Mouse (Mus musculus): ENCODE measurements at regions not wholly inside any gene's neighbourhood (a gene's known extent, or its start where the extent isn't known, plus 50 kb on each side); places are given as distances from the start of the nearest gene placed in this dataset.

DNA sequence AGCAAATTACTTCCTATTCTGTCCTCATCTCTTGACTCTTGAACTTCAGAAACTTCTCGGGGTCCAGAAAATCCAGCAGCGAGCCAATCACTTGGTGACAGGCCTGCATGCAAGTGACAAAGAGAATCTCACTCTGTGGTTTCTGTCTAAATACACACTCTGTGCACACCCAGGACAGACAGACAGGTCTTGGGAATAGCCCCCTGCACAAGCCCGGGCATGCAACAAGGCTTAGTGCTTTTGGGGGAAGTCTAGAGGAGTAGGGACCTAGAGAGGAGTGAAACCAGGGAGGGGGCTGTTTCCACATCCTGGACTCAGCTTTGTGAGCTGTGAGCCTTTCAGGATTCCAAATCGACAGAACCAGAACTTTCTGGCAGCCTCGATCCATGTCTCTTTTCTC lies 259.6 kb downstream of the Ajap1 start:
- TF ChIP-seq POLR2A (IDR thresholded peaks at IDR 0.05; ENCODE audit: borderline replicate concordance, extremely low read depth, low read depth, low read length) = no peak
- no peak for TF ChIP-seq CTCF (IDR thresholded peaks at IDR 0.05; ENCODE audit: insufficient read depth, low read length)
